Mouse (Mus musculus) NIH3T3 (cell line): ENCODE results near the gene Map1b.

Experiments used
- DNase-seq: peaks from one replicate; pipeline ENCODE4 v3.0.0-alpha.2; 2012; ENCODE audit warnings: low read depth

The Map1b gene

DNA sequence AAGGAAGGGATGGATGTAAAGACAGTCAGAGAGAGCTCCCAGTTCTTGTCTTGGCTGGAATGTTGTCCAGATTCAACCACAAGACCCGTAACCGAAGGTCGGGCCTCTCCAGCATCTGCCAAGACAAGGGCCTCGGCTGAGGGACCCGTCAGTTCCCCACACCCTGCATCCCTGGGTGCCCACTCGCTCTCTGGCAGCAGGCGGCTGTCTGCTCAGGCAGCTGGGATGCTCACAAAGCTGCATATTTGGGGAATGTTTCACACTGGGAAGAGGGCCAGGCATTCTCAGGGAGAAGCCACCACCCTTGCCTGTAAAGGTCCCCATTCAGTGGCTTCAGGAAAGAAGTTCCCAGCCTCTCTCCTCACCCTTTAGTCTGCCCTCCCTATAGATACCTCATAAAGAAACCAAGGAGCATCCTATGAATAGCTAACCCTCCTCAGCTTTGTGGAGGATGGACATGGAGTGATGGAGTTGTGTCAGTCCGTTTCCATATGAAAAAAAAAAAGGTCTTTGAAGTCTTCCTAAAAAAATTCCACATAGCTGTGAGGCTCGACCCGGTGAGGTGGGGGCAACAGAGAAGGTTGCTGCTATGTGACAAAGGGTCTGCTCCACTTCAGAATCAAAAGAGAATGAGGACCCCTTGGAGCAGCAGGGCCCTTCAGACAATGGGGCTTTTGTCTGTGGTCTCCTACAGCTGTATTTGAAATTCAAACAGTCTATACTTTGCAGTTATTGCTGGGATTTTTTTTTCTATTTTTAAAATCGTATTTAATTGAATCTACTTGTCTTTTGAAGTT lies 68.7 kb downstream of the Map1b start:
- DNase-seq = peak; percentile 78

- DNase-seq = no peak
Measured at GRCm38 (mm10) chr13:99447002-99447401, 69.3 kb downstream of the Map1b start.

DNA sequence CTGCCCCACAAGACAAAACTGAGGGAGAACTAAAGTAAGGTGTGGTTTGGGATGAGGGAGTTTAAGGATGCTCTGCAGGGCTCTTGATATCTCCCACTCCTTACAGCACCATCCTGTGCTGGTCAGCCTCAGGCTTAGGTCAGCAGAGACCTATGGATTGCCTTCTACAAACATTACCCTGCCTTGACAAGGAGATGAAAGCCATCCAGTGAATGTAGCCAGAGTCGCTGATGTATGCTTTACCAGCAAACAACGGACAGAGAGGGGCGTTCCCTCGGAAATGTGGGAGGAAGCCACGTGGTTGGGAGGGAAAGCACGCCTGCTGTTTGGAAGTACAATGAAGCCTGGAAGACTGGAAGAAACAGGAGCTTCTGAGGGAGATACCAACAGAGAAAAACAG lies 71.5 kb downstream of the Map1b start:
- DNase-seq = no peak

- no peak for DNase-seq
Measured at GRCm38 (mm10) chr13:99444431-99444871, 71.9 kb downstream of the Map1b start.

DNA sequence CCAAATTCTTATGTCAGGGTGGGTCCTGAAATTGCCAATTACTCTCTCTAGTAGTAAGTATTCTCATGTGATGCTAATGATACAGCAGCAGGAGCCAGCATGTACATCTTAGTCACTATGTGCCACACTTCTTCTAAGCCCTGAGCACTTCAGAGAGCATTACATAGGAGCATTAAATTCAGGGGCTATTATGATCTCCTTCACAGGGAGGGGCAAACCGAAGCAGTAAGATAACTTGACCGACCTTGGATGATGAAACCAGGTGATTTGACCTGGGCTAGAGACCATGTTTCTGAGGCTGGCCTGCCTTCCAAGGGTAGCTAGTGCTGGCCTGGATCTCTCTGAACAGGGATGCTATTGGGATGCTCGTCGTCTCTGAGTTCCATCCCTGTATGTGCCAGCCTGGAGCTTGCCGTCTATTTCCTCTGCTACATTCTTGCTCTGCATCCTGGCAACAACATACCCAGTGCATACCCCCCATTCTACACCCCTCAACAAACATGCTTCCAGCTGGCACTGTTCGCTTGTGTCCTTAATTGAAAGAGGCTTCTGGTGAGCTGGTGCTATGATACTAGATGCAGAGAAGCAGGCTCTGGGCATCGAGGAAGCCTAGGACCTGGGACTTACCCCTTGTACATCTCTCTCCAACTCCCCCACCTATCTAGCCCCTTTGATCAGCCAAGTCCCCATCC lies 72.7 kb downstream of the Map1b start:
- DNase-seq = no peak

- DNase-seq = no peak
Measured at GRCm38 (mm10) chr13:99442434-99443249, 73.7 kb downstream of the Map1b start.

GRCm38 (mm10) chr13:99441700-99442433 lies 74.5 kb downstream of the Map1b start:
- peak; percentile 48 for DNase-seq

- no peak for DNase-seq
Measured at GRCm38 (mm10) chr13:99440228-99440627, 76.1 kb downstream of the Map1b start.

DNA sequence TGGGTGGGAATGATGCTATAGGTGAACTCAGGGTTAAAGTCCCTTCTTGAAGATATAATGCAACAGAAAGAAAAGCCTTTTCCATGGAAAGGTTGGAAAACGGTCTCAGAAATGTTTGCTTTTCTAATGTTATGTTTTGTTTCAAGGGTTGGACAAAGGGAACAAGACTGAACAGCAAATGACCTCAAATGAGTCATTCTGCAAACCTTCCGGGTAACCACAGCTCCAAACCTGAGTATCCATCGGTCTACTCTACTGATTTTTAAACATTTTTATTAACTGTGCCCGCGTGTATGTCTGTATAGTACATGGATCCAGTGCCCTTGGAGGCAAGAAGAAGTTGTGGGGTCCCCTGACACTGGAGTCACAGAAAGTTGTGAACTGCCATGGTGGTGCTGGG lies 77.0 kb downstream of the Map1b start:
- peak; percentile 43 for DNase-seq

- DNase-seq = no peak
Measured at GRCm38 (mm10) chr13:99437051-99437450, 79.3 kb downstream of the Map1b start.

DNA sequence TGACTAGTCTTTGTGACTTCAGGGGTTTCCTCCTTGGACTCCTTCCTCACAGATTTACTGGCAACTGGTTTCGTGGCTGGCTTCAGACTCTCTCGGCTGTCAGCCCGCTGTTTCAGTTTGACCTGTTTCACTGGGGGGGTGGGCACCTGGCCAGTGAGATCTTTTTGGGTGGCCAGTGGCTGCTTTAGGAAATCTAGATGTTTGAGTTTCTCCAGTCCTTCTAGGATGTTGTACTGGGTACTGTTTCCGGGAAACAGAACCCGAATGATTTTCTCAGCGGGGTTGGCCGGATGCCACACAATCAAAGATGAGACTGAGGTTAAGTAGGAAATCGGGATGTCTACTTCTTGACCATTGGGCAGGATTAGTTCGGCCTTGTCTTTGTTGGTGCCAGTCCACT lies 81.8 kb downstream of the Map1b start:
- no peak for DNase-seq

DNA sequence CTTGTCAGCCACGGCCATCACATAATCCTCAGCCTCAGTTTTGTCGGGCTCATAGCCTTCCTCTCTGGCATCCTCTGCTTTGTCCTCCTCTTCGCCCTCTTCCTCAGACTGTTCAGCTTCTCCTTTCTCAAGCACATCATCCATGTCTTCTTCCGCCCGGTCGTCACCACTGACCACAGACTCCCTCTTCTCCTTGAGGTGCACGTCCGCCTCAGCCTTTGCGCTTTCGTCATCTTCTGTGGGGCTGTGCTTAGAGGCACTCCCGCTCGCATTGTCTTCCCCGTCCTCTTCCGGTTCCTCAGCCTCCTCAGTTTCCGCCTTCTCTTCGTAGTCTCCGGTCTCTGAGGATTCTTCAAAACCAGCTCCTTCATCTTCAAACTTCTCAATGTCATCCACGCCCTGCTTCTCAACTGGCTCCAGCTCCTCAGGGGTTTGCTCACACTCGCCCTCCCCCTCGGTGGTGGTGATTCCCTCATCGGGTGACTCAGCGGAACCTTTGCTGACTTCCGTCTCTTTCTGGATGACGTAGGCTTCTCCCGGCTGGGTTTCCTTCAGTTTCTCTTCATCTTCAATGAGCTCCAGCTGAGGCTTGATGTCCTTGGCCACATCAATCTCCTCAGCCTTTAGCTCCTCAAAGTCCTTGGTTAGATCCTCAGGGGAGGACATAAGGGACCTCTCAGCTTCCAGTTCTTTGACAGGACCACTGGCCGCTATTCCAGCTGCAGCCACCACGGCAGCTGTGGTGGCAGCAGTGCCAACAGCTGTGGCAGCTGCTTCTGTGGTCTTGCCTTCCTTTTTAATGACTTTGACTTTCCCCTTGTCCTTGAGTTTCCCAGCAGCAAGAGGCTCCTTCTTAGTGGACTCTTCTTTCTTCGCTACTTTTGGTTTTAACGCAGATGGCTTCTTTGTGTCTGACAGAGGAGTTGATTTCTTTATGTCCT lies 83.0 kb downstream of the Map1b start:
- DNase-seq = no peak

DNA sequence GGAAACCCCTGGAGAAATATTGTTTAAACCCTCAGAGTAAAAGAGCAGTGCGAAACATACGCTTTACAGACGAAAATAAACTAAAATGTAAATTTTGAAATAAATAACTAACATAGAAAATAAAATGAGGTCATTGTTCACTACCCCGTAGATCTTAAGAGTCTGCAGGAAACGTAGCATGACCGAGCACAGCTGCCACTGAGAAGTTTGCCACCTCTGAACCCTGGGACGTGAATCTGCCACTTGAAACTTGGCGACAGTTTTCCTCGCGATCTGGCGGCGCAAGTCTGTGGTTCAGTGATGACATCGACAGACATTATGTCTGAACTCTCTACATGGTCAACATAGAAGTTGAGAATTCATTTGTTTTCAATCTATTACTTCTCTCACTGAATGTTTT lies 92.8 kb downstream of the Map1b start:
- no peak for DNase-seq

- DNase-seq = no peak
Measured at GRCm38 (mm10) chr13:99416601-99417000, 99.7 kb downstream of the Map1b start.

- no peak for DNase-seq
Measured at GRCm38 (mm10) chr13:99414352-99414742, 102.0 kb downstream of the Map1b start.

DNA sequence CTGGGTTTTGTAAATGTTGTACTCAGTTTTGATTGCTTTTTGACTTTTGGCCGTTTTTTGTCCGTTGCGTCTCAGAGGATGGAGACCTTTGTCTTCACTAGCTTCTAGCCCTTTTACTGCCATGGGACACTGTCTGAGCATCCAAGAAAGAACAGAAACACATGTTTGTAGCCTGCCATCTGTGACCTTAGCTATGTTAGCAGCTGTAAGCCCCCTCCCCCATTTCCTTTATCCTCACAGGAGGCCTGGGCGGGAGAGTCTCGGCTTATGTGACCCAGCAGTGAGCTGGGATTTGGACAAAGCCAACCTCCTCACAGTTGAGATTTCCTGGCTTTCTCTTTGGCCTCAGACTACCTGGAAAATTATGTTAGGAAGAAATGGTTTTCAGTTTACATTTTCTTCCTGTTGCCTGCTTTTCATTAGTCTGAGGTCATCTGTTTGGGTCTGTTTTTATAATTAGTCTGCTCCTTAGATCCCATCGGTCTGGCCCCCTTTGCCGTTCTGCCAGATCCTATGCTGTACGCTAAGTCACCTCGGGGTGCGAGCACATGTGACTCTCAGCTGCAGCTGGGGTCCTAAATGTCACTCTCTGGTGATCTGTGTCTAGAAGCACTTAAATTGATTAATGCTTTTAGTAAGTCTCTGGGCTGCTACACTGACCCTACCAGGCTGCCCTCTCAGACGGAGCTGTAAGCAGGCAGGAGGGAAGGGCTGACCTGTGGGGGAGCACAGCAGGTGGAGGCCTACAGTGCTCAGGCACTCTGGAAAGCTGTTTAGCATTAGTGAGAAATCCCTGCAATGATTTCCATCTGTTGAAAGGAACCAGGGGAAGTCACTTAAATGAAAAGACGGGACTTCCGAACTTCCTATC lies 102.6 kb downstream of the Map1b start:
- no peak for DNase-seq

DNA sequence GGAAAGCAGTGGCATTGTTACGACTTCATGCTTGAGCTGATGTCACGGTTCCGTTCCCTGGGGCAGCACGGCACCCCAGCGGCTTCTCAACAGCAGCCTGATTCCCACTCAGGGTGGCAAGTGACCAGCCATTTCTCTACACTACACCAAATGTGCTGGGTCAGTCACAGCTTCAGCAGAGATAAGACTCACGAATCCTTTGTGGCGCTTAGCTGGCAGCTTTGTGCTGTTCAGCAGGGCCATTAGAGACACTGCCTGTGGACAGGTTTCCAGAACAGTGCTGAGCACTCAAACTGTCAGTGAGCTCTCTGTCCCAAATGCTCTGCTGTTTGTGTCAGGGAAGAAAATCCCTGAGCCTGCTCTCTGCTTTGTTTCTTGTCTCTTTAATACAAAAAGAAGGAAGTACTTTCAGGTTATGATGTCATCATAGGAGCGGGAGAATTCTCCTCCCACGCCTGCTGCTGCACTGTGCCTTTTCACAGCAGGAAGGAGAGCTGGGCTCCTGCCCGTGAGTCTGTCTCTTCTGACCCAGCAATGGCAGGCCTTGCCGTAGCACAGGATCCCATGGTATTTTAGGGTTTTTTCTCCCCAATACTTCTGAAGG lies 103.8 kb downstream of the Map1b start:
- DNase-seq = no peak

DNA sequence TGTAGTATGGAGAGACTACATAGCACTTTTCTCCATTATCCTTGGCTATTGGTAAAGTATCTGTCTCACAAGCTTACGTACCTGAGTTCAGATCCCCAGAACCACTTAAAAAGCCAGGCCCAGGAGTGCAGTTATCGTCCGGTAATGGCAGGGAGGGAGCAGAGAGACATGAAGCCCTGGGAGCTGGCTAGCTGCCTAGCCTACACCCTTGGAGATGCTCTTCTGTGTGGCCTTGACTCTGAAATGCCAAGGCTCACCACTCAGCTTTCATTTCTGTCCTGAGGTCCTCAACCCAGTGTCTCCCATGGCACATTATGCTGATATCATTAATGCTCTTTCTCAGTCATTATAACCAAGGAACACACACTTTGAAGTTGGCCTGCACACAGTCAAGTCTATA lies 104.6 kb downstream of the Map1b start:
- no peak for DNase-seq
